Mouse (Mus musculus) liver, adult 2 months (tissue): ENCODE data around the gene Gbp4.
"Not testable (repeated sequence)": the region's sequence is repeated elsewhere in the genome, so short reads cannot be mapped to it uniquely, and the experiment has no call there.

Source experiments
- CTCF ChIP-seq: fragments of 200-500 bp; IDR thresholded peaks from 2 replicates; pipeline ENCODE4 v1.5.1; 2011; ENCODE audit warnings: low read depth, low read length, control low read depth
- POLR2A ChIP-seq: fragments of 200-500 bp; IDR thresholded peaks from 2 replicates; pipeline ENCODE4 v1.6.1; 2011; ENCODE audit warnings: low read length, control low read depth; ENCODE audit not compliant: insufficient read depth; ENCODE audit errors: extremely low read depth

DNA sequence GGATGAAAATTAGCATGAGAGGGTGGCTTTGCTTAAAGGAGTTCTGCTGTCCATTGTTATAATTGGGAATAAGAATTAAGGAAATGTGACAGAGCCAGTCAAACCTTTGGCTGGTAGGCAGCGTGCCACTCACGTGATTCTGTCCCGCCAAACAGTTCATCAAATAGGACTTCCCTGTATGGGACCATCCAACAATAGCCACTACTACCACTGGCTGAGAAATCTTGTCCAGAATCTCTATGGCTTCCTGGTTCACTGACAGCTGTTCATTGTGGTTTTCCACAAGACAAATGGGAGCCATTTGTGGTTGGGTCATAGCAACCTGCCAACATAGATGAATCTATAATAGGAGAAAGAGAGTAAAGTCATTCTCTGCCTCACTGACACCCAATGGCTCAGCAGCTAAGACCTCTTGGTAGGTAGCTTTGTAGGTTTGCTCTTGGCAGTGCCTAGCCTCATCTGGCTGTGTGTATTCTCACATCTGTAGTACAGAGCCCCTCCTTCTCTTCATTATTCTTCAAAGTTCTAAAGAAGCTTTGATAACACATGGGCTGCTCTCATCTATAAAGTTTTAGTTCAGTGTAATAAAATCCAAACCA is 2.6 kb downstream of the Gbp4 start:
- TF ChIP-seq CTCF, POLR2A: not testable (repeated sequence)
